Mouse (Mus musculus) testis, adult 2 months (tissue): ENCODE results near the gene Ctnna3. TPM values are rescaled to one million over a fixed set of nuclear protein-coding genes. Genes with fewer than 3 reads are reported as not detected.
"Not testable (repeated sequence)": the region's sequence is repeated elsewhere in the genome, so short reads cannot be mapped to it uniquely, and the experiment has no call there.

Experiments used
- H3K27ac ChIP-seq: fragments of 200-500 bp; 2 replicates; pipeline ENCODE4 v1.5.1; 2012; ENCODE audit warnings: low read depth, low read length; ENCODE audit not compliant: control insufficient read depth, insufficient read depth
- H3K27me3 ChIP-seq: fragments of 200-500 bp; 2 replicates; pipeline ENCODE4 v1.6.1; 2012; ENCODE audit warnings: mild to moderate bottlenecking, low read length, moderate library complexity; ENCODE audit not compliant: control insufficient read depth, insufficient read depth
- H3K36me3 ChIP-seq: fragments of 200-500 bp; 2 replicates; pipeline ENCODE4 v1.6.1; 2012; ENCODE audit warnings: mild to moderate bottlenecking, low read length; ENCODE audit not compliant: control insufficient read depth, insufficient read depth
- H3K4me1 ChIP-seq: fragments of 200-500 bp; 2 replicates; pipeline ENCODE4 v1.6.1; 2012; ENCODE audit warnings: low read length; ENCODE audit not compliant: control insufficient read depth, insufficient read depth
- H3K4me3 ChIP-seq: fragments of 200-500 bp; 2 replicates; pipeline ENCODE4 v1.5.1; 2012; ENCODE audit warnings: low read depth, mild to moderate bottlenecking, low read length, moderate library complexity, mixed read lengths; ENCODE audit not compliant: control insufficient read depth
- CTCF ChIP-seq: fragments of 200-500 bp; IDR thresholded peaks from 2 replicates; pipeline ENCODE4 v1.5.1; 2012; ENCODE audit warnings: low read depth, mild to moderate bottlenecking, inconsistent platforms, low read length, moderate library complexity; ENCODE audit not compliant: control insufficient read depth, insufficient read depth, insufficient replicate concordance
- POLR2A ChIP-seq: fragments of 200-500 bp; IDR thresholded peaks from 2 replicates; pipeline ENCODE4 v1.6.1; 2012; ENCODE audit warnings: low read depth, mild to moderate bottlenecking, inconsistent platforms, low read length, moderate library complexity; ENCODE audit not compliant: control insufficient read depth
- polyA plus RNA-seq: library from polyadenylated mRNA; depleted of rRNA; stranded (reverse); fragments of >200 nt; gene quantifications from 2 replicates; pipeline ENCODE4 v1.2.3, GENCODE M21; 2012; rRNA removed

Gene Ctnna3
- polyA plus RNA-seq, 1 experiment = 38.9 TPM

- Histone ChIP-seq H3K27me3 (no peaks in the 10 kb centered on the region), H3K36me3 (no peaks in the 10 kb centered on the region), H3K4me1 (no peaks in the 10 kb centered on the region), H3K27ac (no peak overlapping the region), H3K4me3 (no peak overlapping the region)
- TF ChIP-seq CTCF (no peak), POLR2A (no peak)
Measured at GRCm38 (mm10) chr10:64958391-64958790, 1528.5 kb downstream of the Ctnna3 start.

- TF ChIP-seq POLR2A = no peak
- no peak for TF ChIP-seq CTCF
- Histone ChIP-seq H3K27me3 (no peaks in the 10 kb centered on the region), H3K36me3 (no peaks in the 10 kb centered on the region), H3K4me1 (no peaks in the 10 kb centered on the region), H3K27ac (no peak overlapping the region), H3K4me3 (no peak overlapping the region)
Measured at GRCm38 (mm10) chr10:64992871-64993270, 1563.0 kb downstream of the Ctnna3 start.

- no peaks in the 10 kb centered on the region for H3K36me3 ChIP-seq
- H3K4me1 ChIP-seq = no peaks in the 10 kb centered on the region
- TF ChIP-seq POLR2A (no peak), CTCF (no peak)
- H3K27ac ChIP-seq = no peak overlapping the region
- no peaks in the 10 kb centered on the region for H3K27me3 ChIP-seq
- no peak overlapping the region for H3K4me3 ChIP-seq
Measured at GRCm38 (mm10) chr10:65013525-65013924, 1583.6 kb downstream of the Ctnna3 start.

GRCm38 (mm10) chr10:65022667-65023066, 1592.8 kb downstream of the Ctnna3 start:
- no peak for TF ChIP-seq POLR2A
- TF ChIP-seq CTCF = no peak
- H3K36me3 ChIP-seq = no peaks in the 10 kb centered on the region
- no peak overlapping the region for H3K27ac ChIP-seq
- H3K4me3 ChIP-seq = no peak overlapping the region
- no peaks in the 10 kb centered on the region for H3K27me3 ChIP-seq
- no peaks in the 10 kb centered on the region for H3K4me1 ChIP-seq

- H3K4me1 ChIP-seq, H3K36me3 ChIP-seq, H3K27ac ChIP-seq, H3K4me3 ChIP-seq, H3K27me3 ChIP-seq: not testable (repeated sequence)
Measured at GRCm38 (mm10) chr10:65033516-65033915, 1603.6 kb downstream of the Ctnna3 start.

Other genes with a start within 250 kb of the Ctnna3 start
- 3.2 and 3.5 TPM in 2 replicates for gene Mypn, start 226.1 kb upstream of the Ctnna3 start, polyA plus RNA-seq
- 60.8 and 71.4 TPM in 2 replicates for gene Herc4, start 186.3 kb upstream of the Ctnna3 start, polyA plus RNA-seq
- 5.8 and 7.0 TPM in 2 replicates for gene Sirt1, start 48.4 kb upstream of the Ctnna3 start, polyA plus RNA-seq
- gene Dnajc12, start 47.7 kb upstream of the Ctnna3 start, polyA plus RNA-seq = 1.6 and 1.7 TPM in 2 replicates
- gene Gm7075, start 8.3 kb upstream of the Ctnna3 start, polyA plus RNA-seq = 0.88 TPM in 1 of 2 replicates, not detected in the other